Mouse (Mus musculus): ENCODE measurements at regions not wholly inside any gene's neighbourhood (a gene's known extent, or its start where the extent isn't known, plus 50 kb on each side); places are given as distances from the start of the nearest gene placed in this dataset.
A peak's percentile ranks its signal among the peaks of the same experiment; 100 is the strongest.

DNA sequence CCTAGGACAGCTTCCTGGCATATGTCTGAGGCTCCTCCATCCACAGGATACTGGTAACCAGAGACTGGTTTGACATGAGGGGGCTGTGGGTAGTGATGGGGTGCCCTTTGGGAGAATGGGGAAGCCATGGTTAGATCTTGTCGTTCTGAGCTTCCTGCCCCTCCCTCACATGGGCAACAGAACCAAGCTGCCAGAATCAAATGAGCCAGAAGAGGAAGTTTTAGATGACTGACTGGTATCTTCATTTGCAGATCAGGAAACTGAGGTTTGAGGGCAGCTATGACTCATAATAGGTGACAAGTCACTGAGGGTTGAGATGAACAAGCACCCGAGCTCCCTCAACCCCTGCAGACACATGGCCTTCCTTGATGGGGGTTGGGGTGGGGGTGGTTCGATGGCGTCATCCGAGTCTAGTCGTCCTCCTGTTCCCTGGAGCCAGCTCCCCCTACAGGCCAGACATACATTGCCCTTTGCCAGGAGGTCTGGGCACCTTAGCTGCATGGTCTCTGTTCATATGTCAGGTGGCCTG lies 204.7 kb downstream of the Uaca start:
- 47% methylated on average over 6 of the region's 6 CpGs for WGBS
- Histone ChIP-seq H3K4me2 (no peak overlapping the region), H3K4me1 (peaks cover 17% of the 10 kb centered on the region), H3K36me3 (no peaks in the 10 kb centered on the region), H3K27me3 (peaks cover 4% of the 10 kb centered on the region; the same call in 1 of the 2 replicates), H3K9ac (no peak overlapping the region), H3K27ac (no peak overlapping the region), H3K9me3 (no peaks in the 10 kb centered on the region), H3K4me3 (no peak overlapping the region)
- ATAC-seq (ENCODE audit: insufficient number of reproducible peaks, low FRiP score, low TSS enrichment, low read depth), result no peak

- no peak overlapping the region for H3K4me2 ChIP-seq
- no peaks in the 10 kb centered on the region for H3K9me3 ChIP-seq
- 74% methylated on average over 10 of the region's 11 CpGs for WGBS
- H3K9ac ChIP-seq, result no peak overlapping the region
- no peak overlapping the region for H3K4me3 ChIP-seq
- H3K36me3 ChIP-seq, result no peaks in the 10 kb centered on the region
- peaks cover 4% of the 10 kb centered on the region; the same call in 1 of the 2 replicates for H3K27me3 ChIP-seq
- H3K27ac ChIP-seq, result no peak overlapping the region
- H3K4me1 ChIP-seq, result peaks cover 15% of the 10 kb centered on the region
- ATAC-seq (ENCODE audit: insufficient number of reproducible peaks, low FRiP score, low TSS enrichment, low read depth), result no peak
Observed at GRCm38 (mm10) chr9:61000232-61000631, 205.9 kb downstream of the Uaca start.

DNA sequence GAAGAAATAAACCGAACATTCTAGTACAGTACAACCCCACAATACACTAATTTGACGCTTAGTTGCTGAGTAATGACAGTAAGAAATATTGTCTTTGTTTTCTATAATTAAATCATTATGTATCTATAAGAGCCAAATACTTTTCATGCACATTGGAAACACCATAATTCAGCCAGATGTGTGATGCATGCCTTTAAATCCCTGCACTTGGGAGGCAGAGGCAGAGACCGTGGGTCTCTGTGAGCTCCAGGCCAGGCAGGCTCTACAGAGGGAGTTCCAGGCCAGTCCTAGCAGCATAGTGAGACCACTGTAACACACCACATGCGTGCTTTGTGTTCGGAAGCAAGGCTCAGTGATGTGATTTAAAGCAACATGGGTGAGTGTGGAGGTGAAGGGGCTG lies 208.2 kb downstream of the Uaca start:
- no peak overlapping the region for H3K27ac ChIP-seq
- no peak overlapping the region for H3K4me3 ChIP-seq
- 61% methylated on average over 5 of the region's 5 CpGs for WGBS
- no peaks in the 10 kb centered on the region for H3K36me3 ChIP-seq
- peaks cover 18% of the 10 kb centered on the region for H3K4me1 ChIP-seq
- H3K4me2 ChIP-seq, result no peak overlapping the region
- H3K27me3 ChIP-seq, result peaks cover 4% of the 10 kb centered on the region; the same call in 1 of the 2 replicates
- H3K9ac ChIP-seq, result no peak overlapping the region
- no peaks in the 10 kb centered on the region for H3K9me3 ChIP-seq
- no peak for ATAC-seq (ENCODE audit: insufficient number of reproducible peaks, low FRiP score, low TSS enrichment, low read depth)

GRCm38 (mm10) chr9:61008446-61008845 lies 214.1 kb downstream of the Uaca start:
- Histone ChIP-seq H3K36me3 (no peaks in the 10 kb centered on the region), H3K4me1 (peaks cover 14% of the 10 kb centered on the region), H3K27me3 (no peaks in the 10 kb centered on the region), H3K9ac (no peak overlapping the region), H3K4me3 (no peak overlapping the region), H3K4me2 (no peak overlapping the region), H3K27ac (no peak overlapping the region), H3K9me3 (no peaks in the 10 kb centered on the region)
- 86% methylated on average over 1 of the region's 1 CpGs for WGBS
- no peak for ATAC-seq (ENCODE audit: insufficient number of reproducible peaks, low FRiP score, low TSS enrichment, low read depth)

- no peak overlapping the region for H3K4me3 ChIP-seq
- H3K4me2 ChIP-seq, result no peak overlapping the region
- no peaks in the 10 kb centered on the region for H3K27me3 ChIP-seq
- no peak for ATAC-seq (ENCODE audit: insufficient number of reproducible peaks, low FRiP score, low TSS enrichment, low read depth)
- H3K9me3 ChIP-seq, result no peaks in the 10 kb centered on the region
- H3K9ac ChIP-seq, result no peak overlapping the region
- peaks cover 30% of the 10 kb centered on the region for H3K4me1 ChIP-seq
- no peak overlapping the region for H3K27ac ChIP-seq
- no peaks in the 10 kb centered on the region for H3K36me3 ChIP-seq
Observed at GRCm38 (mm10) chr9:61011066-61011465, 216.7 kb downstream of the Uaca start.

DNA sequence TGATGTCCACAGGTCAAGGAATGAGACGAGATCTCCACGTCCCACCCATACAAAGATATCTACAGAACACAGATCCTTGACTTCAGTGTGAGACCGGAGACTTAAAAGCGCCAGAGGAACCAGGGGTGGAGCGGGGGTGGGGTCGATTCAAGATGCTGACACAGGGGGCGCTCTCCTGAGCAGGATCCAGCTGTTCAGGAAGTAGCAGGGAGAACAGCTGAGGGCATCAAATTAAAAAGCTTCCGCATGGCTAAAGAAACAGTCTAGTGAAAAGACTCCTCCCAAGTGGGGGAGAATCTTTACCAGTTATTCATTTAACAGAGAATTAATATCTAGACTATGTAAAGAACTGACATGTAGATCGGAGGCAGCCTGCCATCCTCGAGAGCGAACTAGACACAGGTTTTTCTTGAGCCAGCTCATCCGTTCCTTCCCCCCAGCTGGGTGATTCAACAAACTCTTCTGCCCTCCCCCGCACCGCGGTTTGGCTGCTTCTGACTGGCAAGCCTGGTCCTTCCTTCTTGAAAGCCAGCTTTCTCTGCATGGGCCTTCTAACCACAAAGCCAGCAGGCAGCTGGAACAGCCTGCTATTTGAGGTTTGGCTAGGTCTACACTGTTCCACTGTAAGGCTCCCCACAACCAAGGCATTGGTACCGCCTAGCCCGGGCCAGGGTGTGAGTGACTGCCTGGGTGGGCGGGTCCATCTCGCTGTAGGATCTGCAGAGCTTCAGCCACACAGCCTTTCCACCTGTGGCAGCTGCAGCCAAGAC lies 218.6 kb downstream of the Uaca start:
- H3K36me3 ChIP-seq, result no peaks in the 10 kb centered on the region
- H3K4me2 ChIP-seq, result 0 out of 2 replicates have a peak overlapping the region, but pooled peaks have one; percentile 15
- no peaks in the 10 kb centered on the region for H3K9me3 ChIP-seq
- no peak overlapping the region for H3K9ac ChIP-seq
- WGBS, result 59% methylated on average over 19 of the region's 19 CpGs
- no peak overlapping the region for H3K4me3 ChIP-seq
- peak; percentile 87 for ATAC-seq (ENCODE audit: insufficient number of reproducible peaks, low FRiP score, low TSS enrichment, low read depth)
- H3K27me3 ChIP-seq, result peaks cover 10% of the 10 kb centered on the region
- H3K27ac ChIP-seq, result peak overlapping the region; percentile 51
- H3K4me1 ChIP-seq, result peaks cover 43% of the 10 kb centered on the region

DNA sequence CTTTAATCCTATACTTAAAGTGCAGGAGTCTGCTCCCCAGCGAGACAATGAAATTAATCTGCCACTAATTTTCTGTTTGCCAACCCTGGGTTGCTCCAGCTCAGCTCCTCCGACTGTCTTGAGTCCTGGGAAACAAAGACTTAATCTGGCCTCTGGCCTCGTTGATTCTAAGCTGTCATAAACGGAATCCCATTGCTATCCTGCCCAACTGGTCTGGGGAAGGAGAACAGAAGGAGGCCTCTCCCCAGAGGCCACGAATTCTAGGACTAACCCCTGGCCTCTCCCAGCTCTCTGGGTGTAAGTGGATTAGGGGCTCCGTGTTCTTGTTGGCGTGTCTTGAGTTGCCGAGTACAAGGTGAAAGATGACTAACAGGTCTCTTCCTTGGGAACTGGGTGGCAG lies 219.8 kb downstream of the Uaca start:
- no peak overlapping the region for H3K4me3 ChIP-seq
- H3K36me3 ChIP-seq, result no peaks in the 10 kb centered on the region
- H3K27me3 ChIP-seq, result peaks cover 21% of the 10 kb centered on the region
- peaks cover 43% of the 10 kb centered on the region for H3K4me1 ChIP-seq
- no peak for ATAC-seq (ENCODE audit: insufficient number of reproducible peaks, low FRiP score, low TSS enrichment, low read depth)
- H3K9me3 ChIP-seq, result no peaks in the 10 kb centered on the region
- no peak overlapping the region for H3K9ac ChIP-seq
- no peak overlapping the region for H3K4me2 ChIP-seq
- no peak overlapping the region for H3K27ac ChIP-seq
- 55% methylated on average over 8 of the region's 8 CpGs for WGBS

- Histone ChIP-seq H3K9me3 (no peaks in the 10 kb centered on the region), H3K4me3 (no peak overlapping the region), H3K27me3 (peaks cover 25% of the 10 kb centered on the region), H3K4me1 (peaks cover 43% of the 10 kb centered on the region), H3K4me2 (no peak overlapping the region), H3K9ac (no peak overlapping the region), H3K27ac (no peak overlapping the region), H3K36me3 (no peaks in the 10 kb centered on the region)
- WGBS, result 42% methylated on average over 15 of the region's 15 CpGs
- ATAC-seq (ENCODE audit: insufficient number of reproducible peaks, low FRiP score, low TSS enrichment, low read depth), result no peak
Observed at GRCm38 (mm10) chr9:61015374-61015890, 221.1 kb downstream of the Uaca start.

- Histone ChIP-seq H3K4me1 (peaks cover 43% of the 10 kb centered on the region), H3K9ac (no peak overlapping the region), H3K4me3 (no peak overlapping the region), H3K9me3 (no peaks in the 10 kb centered on the region), H3K27ac (no peak overlapping the region), H3K27me3 (peaks cover 25% of the 10 kb centered on the region), H3K36me3 (no peaks in the 10 kb centered on the region), H3K4me2 (no peak overlapping the region)
- peak; percentile 52; the same call in 1 of the 2 replicates for ATAC-seq (ENCODE audit: insufficient number of reproducible peaks, low FRiP score, low TSS enrichment, low read depth)
- WGBS, result 30% methylated on average over 10 of the region's 10 CpGs
Observed at GRCm38 (mm10) chr9:61016673-61017072, 222.3 kb downstream of the Uaca start.

GRCm38 (mm10) chr9:61019938-61020337 lies 225.6 kb downstream of the Uaca start:
- H3K27me3 ChIP-seq, result peaks cover 32% of the 10 kb centered on the region
- H3K4me1 ChIP-seq, result peaks cover 21% of the 10 kb centered on the region
- WGBS, result 76% methylated on average over 4 of the region's 4 CpGs
- no peak overlapping the region for H3K9ac ChIP-seq
- H3K4me3 ChIP-seq, result no peak overlapping the region
- no peaks in the 10 kb centered on the region for H3K36me3 ChIP-seq
- H3K27ac ChIP-seq, result no peak overlapping the region
- H3K9me3 ChIP-seq, result no peaks in the 10 kb centered on the region
- no peak for ATAC-seq (ENCODE audit: insufficient number of reproducible peaks, low FRiP score, low TSS enrichment, low read depth)
- H3K4me2 ChIP-seq, result no peak overlapping the region

- H3K9ac ChIP-seq, result no peak overlapping the region
- no peak overlapping the region for H3K4me2 ChIP-seq
- no peaks in the 10 kb centered on the region for H3K9me3 ChIP-seq
- H3K27ac ChIP-seq, result no peak overlapping the region
- no peak for ATAC-seq (ENCODE audit: insufficient number of reproducible peaks, low FRiP score, low TSS enrichment, low read depth)
- H3K36me3 ChIP-seq, result no peaks in the 10 kb centered on the region
- 76% methylated on average over 5 of the region's 5 CpGs for WGBS
- H3K4me3 ChIP-seq, result no peak overlapping the region
- peaks cover 47% of the 10 kb centered on the region for H3K27me3 ChIP-seq
- H3K4me1 ChIP-seq, result peaks cover 6% of the 10 kb centered on the region
Observed at GRCm38 (mm10) chr9:61021810-61022209, 227.5 kb downstream of the Uaca start.

DNA sequence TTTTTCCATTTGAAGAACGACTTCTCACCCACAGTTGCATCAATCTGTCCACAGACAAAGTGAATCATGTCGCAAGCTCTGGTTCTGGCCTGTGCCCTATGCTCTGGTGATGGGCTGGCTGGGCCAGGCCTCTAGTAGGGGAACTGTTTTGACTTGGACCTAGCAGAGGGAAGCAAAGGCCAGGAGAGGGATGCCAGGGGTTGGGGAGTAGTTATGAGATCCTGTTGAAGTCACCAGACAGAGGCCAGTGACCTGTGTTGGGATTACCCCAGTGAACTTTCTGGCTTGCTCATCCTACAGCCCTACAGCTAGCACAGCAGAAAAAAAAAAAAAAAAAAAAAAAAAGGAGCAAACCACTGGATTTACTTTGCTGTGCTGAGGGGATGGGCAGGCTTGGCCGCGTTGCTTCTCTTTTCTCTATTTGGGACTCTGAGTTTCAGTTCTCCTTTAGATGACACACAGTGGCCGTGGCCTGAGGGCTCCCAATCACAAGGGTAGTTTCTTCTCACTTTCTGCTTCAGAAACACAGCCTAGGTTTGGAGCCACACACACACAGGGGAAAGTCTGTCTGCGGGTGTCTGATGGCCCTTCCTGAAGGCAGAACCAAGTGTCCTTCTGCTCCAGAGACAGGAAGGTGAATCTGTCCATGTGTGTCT lies 228.2 kb downstream of the Uaca start:
- Histone ChIP-seq H3K4me2 (no peak overlapping the region), H3K9ac (no peak overlapping the region), H3K27me3 (peaks cover 46% of the 10 kb centered on the region; the same call in 1 of the 2 replicates), H3K9me3 (no peaks in the 10 kb centered on the region), H3K4me1 (no peaks in the 10 kb centered on the region), H3K4me3 (no peak overlapping the region), H3K36me3 (no peaks in the 10 kb centered on the region), H3K27ac (no peak overlapping the region)
- no peak for ATAC-seq (ENCODE audit: insufficient number of reproducible peaks, low FRiP score, low TSS enrichment, low read depth)
- WGBS, result 77% methylated on average over 6 of the region's 6 CpGs
